8 mouse cellular contexts compared by ENCODE assay signal in the genomic region with DNA sequence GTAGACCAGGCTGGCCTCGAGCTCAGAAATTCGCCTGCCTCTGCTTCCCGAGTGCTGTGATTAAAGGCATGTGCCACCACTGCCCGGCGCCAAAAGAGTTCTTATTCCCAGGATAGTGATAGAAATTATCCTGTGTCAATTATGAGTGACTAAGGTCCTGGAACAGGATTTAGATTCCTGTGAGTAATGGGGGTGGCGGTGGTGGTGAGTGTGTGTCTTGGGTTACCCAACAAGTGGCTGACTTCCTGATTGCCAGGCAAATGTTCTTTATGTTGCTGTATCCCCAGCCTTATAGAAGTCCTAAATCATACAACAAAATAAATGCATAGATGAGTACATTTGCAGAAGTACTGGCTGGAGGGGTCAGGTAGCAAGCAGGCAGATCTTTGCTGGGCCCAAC. TPM values are rescaled to one million over a fixed set of nuclear protein-coding genes. Genes with fewer than 3 reads are reported as not detected.
DNase-seq lines count a peak whose midpoint lies in the region; ATAC-seq and TF ChIP-seq lines count a peak whose summit lies in the region.

No protein-coding gene starts in this region.

- TF ChIP-seq POLR2A in MEL (IDR thresholded peaks at IDR 0.05; ENCODE audit: control insufficient read depth in 1 of 2, insufficient read depth in 1 of 2, low read depth in 1 of 2, low read length in 2 of 2, poor library complexity in 1 of 2) = no peak

- no peaks in the 10 kb centered on the region for H3K9me3 ChIP-seq in heart, embryonic 13.5 days
- no peaks in the 10 kb centered on the region for H3K9me3 ChIP-seq in MEL (replicated peaks; ENCODE audit: insufficient read depth, low read length)
- H3K9me3 ChIP-seq in hindbrain, embryonic 12.5 days (replicated peaks) = no peaks in the 10 kb centered on the region
- 0 out of 2 replicates have a peak, but pooled peaks cover 2% of the 10 kb centered on the region for H3K9me3 ChIP-seq in midbrain, embryonic 10.5 days (replicated peaks)

- no peak overlapping the region; the same call in 1 of the 2 replicates for H3K27ac ChIP-seq in heart, embryonic 13.5 days (replicated peaks)
- H3K27ac ChIP-seq in MEL (ENCODE audit: control insufficient read depth, low read depth, low read length) = no peak overlapping the region
- no peak overlapping the region for H3K27ac ChIP-seq in hindbrain, embryonic 12.5 days
- no peak overlapping the region for H3K27ac ChIP-seq in midbrain, embryonic 10.5 days (replicated peaks)

- 0 out of 2 replicates have a peak overlapping the region, but pooled peaks have one; percentile 98 for H3K9ac ChIP-seq in heart, embryonic 13.5 days
- peak overlapping the region; percentile 90 for H3K9ac ChIP-seq in MEL (ENCODE audit: control insufficient read depth, low read depth, low read length, poor library complexity, severe bottlenecking)
- H3K9ac ChIP-seq in hindbrain, embryonic 12.5 days = no peak overlapping the region

- peak overlapping the region; percentile 97 for H3K4me3 ChIP-seq in heart, embryonic 13.5 days
- H3K4me3 ChIP-seq in MEL (ENCODE audit: control insufficient read depth in 1 of 2, insufficient read depth in 1 of 2, low read depth in 2 of 2, low read length in 2 of 2) = peak overlapping the region; percentile 95 to 96
- peak overlapping the region; percentile 97 for H3K4me3 ChIP-seq in hindbrain, embryonic 12.5 days
- H3K4me3 ChIP-seq in midbrain, embryonic 10.5 days = peak overlapping the region; percentile 98

- 88% methylated on average over 6 of the region's 6 CpGs for WGBS in heart, embryonic 13.5 days
- WGBS in hindbrain, embryonic 12.5 days = 92% methylated on average over 6 of the region's 6 CpGs
- WGBS in midbrain, embryonic 10.5 days = 91% methylated on average over 6 of the region's 6 CpGs

- peaks cover 34% of the 10 kb centered on the region for H3K4me1 ChIP-seq in heart, embryonic 13.5 days
- peaks cover 3 to 15% of the 10 kb centered on the region in 2 experiments for H3K4me1 ChIP-seq in MEL (ENCODE audit: control insufficient read depth in 1 of 2, insufficient read depth in 2 of 2, low read length in 2 of 2)
- H3K4me1 ChIP-seq in hindbrain, embryonic 12.5 days = peaks cover 16% of the 10 kb centered on the region
- peaks cover 13% of the 10 kb centered on the region for H3K4me1 ChIP-seq in midbrain, embryonic 10.5 days

- no peak for DNase-seq in heart, postnatal 14 days
- DNase-seq in MEL (ENCODE audit: low read depth, low spot score) = peak; percentile 35
- DNase-seq in midbrain, embryonic 10.5 days (ENCODE audit: low spot score) = no peak
- DNase-seq in thymus, postnatal 4 days = no peak
- no peak for DNase-seq in right cerebral cortex, adult 18-20 months
- DNase-seq in kidney, postnatal 36 days = no peak

- no peaks in the 10 kb centered on the region for H3K27me3 ChIP-seq in heart, embryonic 13.5 days (replicated peaks)
- H3K27me3 ChIP-seq in MEL (ENCODE audit: control insufficient read depth in 1 of 2, insufficient read depth in 2 of 2, low read length in 2 of 2) = no peaks in the 10 kb centered on the region
- no peaks in the 10 kb centered on the region for H3K27me3 ChIP-seq in hindbrain, embryonic 12.5 days
- H3K27me3 ChIP-seq in midbrain, embryonic 10.5 days (ENCODE audit: low read depth, poor library complexity, severe bottlenecking) = peaks cover 4% of the 10 kb centered on the region; the same call in 1 of the 2 replicates

- TF ChIP-seq CTCF in MEL (IDR thresholded peaks at IDR 0.05 in 2 of 3, conservative IDR thresholded peaks at IDR 0.05 in 1 of 3; ENCODE audit: control insufficient read depth in 1 of 3, insufficient read depth in 1 of 3, low read depth in 2 of 3, low read length in 3 of 3, poor library complexity in 1 of 3, severe bottlenecking in 1 of 3) = no peak

- H3K36me3 ChIP-seq in heart, embryonic 13.5 days = 0 out of 2 replicates have a peak, but pooled peaks cover under 1% of the 10 kb centered on the region
- peaks cover 5 to 29% of the 10 kb centered on the region in 2 experiments for H3K36me3 ChIP-seq in MEL (ENCODE audit: control insufficient read depth in 1 of 2, insufficient read depth in 2 of 2, low read length in 2 of 2)
- no peaks in the 10 kb centered on the region for H3K36me3 ChIP-seq in hindbrain, embryonic 12.5 days
- peaks cover 49% of the 10 kb centered on the region for H3K36me3 ChIP-seq in midbrain, embryonic 10.5 days

- H3K79me2 ChIP-seq in MEL (ENCODE audit: control insufficient read depth, insufficient read depth, low read length, poor library complexity) = peaks cover 61% of the 10 kb centered on the region

- no peak for TF ChIP-seq EP300 in MEL (IDR thresholded peaks at IDR 0.05; ENCODE audit: low read depth in 1 of 2, low read length in 2 of 2)

- TF ChIP-seq RAD21 in MEL (IDR thresholded peaks at IDR 0.05; ENCODE audit: low read depth, low read length) = no peak

- H3K4me2 ChIP-seq in heart, embryonic 13.5 days = peak overlapping the region; percentile 91
- H3K4me2 ChIP-seq in hindbrain, embryonic 12.5 days (replicated peaks) = peak overlapping the region; percentile 88

- ATAC-seq in heart, embryonic 13.5 days (ENCODE audit: extremely low read depth, insufficient number of reproducible peaks, low FRiP score, low TSS enrichment) = no peak
- ATAC-seq in hindbrain, embryonic 12.5 days (ENCODE audit: low FRiP score) = no peak

- intact Hi-C loops in heart, postnatal 14 days (cut with DNase I) = no loop called here

TF ChIP-seq in MEL, 35 proteins besides CTCF, POLR2A, EP300 and RAD21:
- no peak for TF ChIP-seq USF2 (IDR thresholded peaks at IDR 0.05; ENCODE audit: borderline replicate concordance in 1 of 2, insufficient read depth in 1 of 2, low read depth in 1 of 2, low read length in 2 of 2)
- TF ChIP-seq ZMIZ1 (IDR thresholded peaks at IDR 0.05; ENCODE audit: low read depth, low read length) = no peak
- no peak for TF ChIP-seq CHD1 (IDR thresholded peaks at IDR 0.05; ENCODE audit: low read depth, low read length)
- TF ChIP-seq TBP (IDR thresholded peaks at IDR 0.05; ENCODE audit: low read depth, low read length) = no peak
- TF ChIP-seq ELF1 (IDR thresholded peaks at IDR 0.05; ENCODE audit: low read depth, low read length) = no peak
- TF ChIP-seq POLR2AphosphoS2 (IDR thresholded peaks at IDR 0.05; ENCODE audit: low read length) = no peak
- no peak for TF ChIP-seq MAFK (IDR thresholded peaks at IDR 0.05; ENCODE audit: borderline replicate concordance, low read depth, low read length)
- TF ChIP-seq ZNF384 (IDR thresholded peaks at IDR 0.05; ENCODE audit: low read depth, low read length) = no peak
- no peak for TF ChIP-seq ZC3H11A (IDR thresholded peaks at IDR 0.05; ENCODE audit: low read depth, low read length)

RNA-seq across cellular contexts. Expression of gene Morc3, which starts 1.6 kb away (rescaled TPM):
- 19.1 and 22.3 TPM in 2 replicates for polyA plus RNA-seq in heart, embryonic 13.5 days (2015; fragmentation: Nextera tagmentation; extraction: Ambion mirVana)
- 10 to 100 TPM; 18.6 to 19.1 TPM for total RNA-seq in heart, postnatal 14 days (2021)
- 35.1 and 39.1 TPM in 2 replicates for total RNA-seq in MEL (2012; rRNA removed)
- 100 to 1,000 TPM in 1 of 2 experiments, 10 to 100 TPM in 1; 23.3 to 276 TPM for polyA plus RNA-seq in MEL (2012; ENCODE audit: insufficient read depth in 1 of 2, insufficient read length in 2 of 2, low read depth in 1 of 2, low replicate concordance in 2 of 2, missing spikeins in 1 of 2)
- 33.4 and 43.7 TPM in 2 replicates for polyA plus RNA-seq in hindbrain, embryonic 12.5 days (2016; fragmentation: Nextera tagmentation; extraction: Ambion mirVana)
- polyA plus RNA-seq in midbrain, embryonic 10.5 days (2016; fragmentation: Nextera tagmentation; extraction: Ambion mirVana) = 29.5 and 31.6 TPM in 2 replicates

RNA-seq across cellular contexts. Expression of gene Chaf1b, which starts 50.1 kb away (rescaled TPM):
- polyA plus RNA-seq in heart, embryonic 13.5 days (2015; fragmentation: Nextera tagmentation; extraction: Ambion mirVana) = 44.6 and 45.6 TPM in 2 replicates
- 1 to 10 TPM; 2.8 TPM for total RNA-seq in heart, postnatal 14 days (2021)
- 40.9 and 48.2 TPM in 2 replicates for total RNA-seq in MEL (2012; rRNA removed)
- 10 to 100 TPM in 1 of 2 experiments, not detected in 1; 53.9 TPM for polyA plus RNA-seq in MEL (2012; ENCODE audit: insufficient read depth in 1 of 2, insufficient read length in 2 of 2, low read depth in 1 of 2, low replicate concordance in 2 of 2, missing spikeins in 1 of 2)
- 48.4 and 55.1 TPM in 2 replicates for polyA plus RNA-seq in hindbrain, embryonic 12.5 days (2016; fragmentation: Nextera tagmentation; extraction: Ambion mirVana)
- polyA plus RNA-seq in midbrain, embryonic 10.5 days (2016; fragmentation: Nextera tagmentation; extraction: Ambion mirVana) = 119 and 136 TPM in 2 replicates
